Mouse (Mus musculus): ENCODE measurements at regions not wholly inside any gene's neighbourhood (a gene's known extent, or its start where the extent isn't known, plus 50 kb on each side); places are given as distances from the start of the nearest gene placed in this dataset.

GRCm38 (mm10) chr12:35746691-35747299 is 178.6 kb upstream of the Agr3 start:
- TF ChIP-seq GATA1 (IDR thresholded peaks at IDR 0.05; ENCODE audit: borderline replicate concordance, low read length) (no peak), FLI1 (IDR thresholded peaks at IDR 0.05; ENCODE audit: low read length) (no peak)

Measured in megakaryocyte, embryonic 14.5 days (primary cell).